Mouse (Mus musculus): Measurements from ENCODE around the gene Pecam1.
"Not testable (repeated sequence)": the region's sequence is repeated elsewhere in the genome, so short reads cannot be mapped to it uniquely, and the experiment has no call there.

Pecam1 gene

GRCm38 (mm10) chr11:106750121-106750751, at the start of gene Pecam1:
Pecam1 (minus strand) TSS chr11:106750628.
- peak; percentile 23 for DNase-seq (ENCODE audit: low spot score)

DNA sequence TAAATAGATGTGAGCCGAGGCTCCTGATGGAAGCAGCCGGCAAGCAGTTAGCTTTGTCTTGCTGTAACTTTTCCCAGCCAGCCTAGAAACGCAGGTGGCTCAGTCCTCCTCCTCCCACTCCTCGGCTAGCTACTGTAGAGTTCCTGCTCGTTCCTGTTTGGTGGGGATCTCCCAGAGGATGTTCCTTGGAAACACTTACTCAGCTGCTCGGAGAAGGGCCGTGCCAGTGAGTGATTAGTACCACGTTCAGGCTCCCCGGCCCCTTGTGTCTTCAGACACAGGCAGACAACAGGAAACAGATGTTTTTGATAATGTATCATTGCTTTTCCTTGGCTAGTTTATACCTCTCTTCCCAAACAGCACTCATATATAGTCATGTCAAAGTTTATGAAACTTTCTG, 45.3 kb upstream of the Pecam1 start:
- no peak for DNase-seq (ENCODE audit: low spot score)

- no peak for DNase-seq (ENCODE audit: low spot score)
These were observed 43.4 kb upstream of the Pecam1 start for GRCm38 (mm10) chr11:106793846-106794245.

- no peak for DNase-seq (ENCODE audit: low spot score)
These were observed 39.2 kb upstream of the Pecam1 start for GRCm38 (mm10) chr11:106789649-106790048.

DNA sequence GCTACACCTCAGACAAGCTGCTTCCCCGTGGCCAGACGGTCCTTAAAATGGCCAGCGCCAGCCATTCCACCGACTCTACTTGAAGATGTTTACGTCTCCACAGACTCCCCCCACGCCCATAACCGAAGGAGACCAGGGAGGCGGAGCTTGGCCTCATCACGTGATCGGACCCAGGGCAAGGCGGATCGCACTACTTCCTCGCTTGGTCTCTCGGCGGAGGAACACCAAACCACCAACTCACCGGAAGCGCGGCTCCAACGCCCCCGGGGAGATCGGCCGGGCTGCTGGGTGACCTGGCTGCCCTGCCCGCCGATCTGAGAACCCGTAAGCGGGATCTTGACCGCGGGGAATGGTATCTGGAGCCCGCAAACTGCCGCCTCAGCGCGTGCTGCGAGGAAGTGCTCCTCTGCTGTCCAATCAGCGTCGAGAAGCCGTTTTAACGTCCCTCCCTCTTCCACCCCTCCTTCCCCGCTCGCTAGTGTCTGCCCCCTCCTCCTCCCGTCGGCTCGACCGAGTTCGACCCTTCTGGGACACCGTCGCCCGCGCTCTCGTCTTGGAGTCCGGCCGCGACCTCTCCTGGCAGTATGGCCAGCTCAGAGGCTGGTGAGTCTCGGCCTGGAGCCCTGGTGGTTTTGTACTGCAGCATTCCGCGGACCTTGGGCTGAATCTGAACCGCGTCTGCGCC, 38.5 kb upstream of the Pecam1 start, which contains the start of the genes Ddx5 and Cep95:
Gene Ddx5 (minus strand): TSS at position 411 of the 685 bp plus-strand sequence.
Gene Cep95 (plus strand): TSS at position 478 of the 685 bp plus-strand sequence.
- no peak for DNase-seq (ENCODE audit: low spot score)

DNA sequence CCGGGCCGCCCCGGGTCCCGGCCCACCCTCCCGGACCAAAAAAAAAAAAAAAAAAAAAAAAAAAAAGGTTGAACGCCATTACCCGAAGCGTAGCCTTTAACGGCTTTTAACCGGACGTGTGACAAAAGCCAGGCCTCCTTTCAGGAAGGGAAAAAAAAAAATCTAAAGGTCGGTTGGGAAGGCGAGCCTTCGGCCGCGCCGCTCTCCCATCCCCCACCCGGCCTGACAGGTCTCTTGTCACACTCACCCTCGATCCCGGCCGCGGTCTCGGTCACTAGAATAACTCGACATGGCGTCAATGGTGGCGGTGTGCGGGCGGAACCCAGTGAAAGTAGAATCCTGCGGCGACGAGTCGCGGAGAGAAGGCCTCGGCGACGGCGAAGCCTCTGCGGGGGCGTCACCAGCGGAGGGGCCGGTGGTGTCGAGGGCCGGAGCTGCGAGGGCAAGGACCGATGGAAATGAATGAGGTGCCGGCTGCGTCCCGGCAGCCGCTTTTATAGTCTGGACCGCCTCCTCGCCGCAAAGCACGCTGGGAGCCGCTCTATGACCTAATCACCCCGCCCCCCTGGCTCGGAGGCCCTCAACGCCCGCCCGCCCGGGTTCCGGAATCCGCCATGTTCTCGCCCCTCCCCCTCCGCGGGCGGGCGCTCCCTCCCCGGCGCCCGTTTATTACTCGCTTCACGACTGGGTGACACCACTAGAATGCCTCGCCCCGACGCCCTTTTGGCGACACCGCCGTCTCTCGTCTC, 37.8 kb upstream of the Pecam1 start:
- DNase-seq (ENCODE audit: low spot score): peak; percentile 99

DNA sequence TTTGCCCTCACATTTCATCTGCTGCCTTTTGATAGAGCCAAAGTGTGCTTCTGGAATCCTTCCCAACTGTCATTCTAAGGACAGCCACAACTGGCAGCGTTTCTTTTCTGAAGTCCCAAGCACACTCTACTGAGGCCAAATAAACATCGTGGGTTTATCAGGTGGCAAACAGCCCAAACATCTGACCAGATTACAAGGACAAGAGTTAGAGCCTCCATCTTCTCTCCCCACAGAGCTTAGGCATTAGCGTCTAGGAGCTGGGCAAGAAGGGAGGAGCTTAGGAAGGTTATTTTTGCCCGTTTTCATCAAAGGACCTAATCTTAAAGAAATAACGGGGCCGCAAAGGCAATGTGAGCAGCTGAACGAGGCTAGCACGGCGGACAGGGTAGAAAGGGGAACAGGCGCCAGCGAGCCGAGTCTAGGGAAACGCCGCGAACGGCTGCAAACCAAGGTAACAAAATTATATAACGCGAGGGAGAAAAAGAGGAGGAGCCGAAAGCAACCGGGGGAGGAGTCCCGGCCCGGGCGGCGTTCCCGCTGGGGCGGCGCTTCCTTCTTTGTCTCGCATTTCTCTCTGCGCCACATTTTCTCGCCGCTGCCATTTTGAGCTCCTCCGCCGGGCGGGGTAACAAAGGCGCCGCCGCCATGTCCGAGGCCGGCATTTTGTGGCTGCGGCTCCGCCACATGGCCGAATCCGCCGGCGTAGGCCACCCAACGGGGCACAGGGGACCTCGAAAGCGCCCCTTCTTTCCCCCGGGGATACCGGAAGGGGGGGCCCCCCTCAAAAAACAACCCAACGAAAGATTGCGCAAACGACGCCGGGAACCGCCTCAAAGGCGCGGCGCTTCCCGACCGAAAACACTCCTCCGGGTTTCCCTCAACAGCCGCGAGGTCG, 37.0 kb upstream of the Pecam1 start:
- peak; percentile 85 for DNase-seq (ENCODE audit: low spot score)

- no peak for DNase-seq (ENCODE audit: low spot score)
These were observed 34.6 kb upstream of the Pecam1 start for GRCm38 (mm10) chr11:106785043-106785442.

- DNase-seq (ENCODE audit: low spot score): no peak
These were observed 34.0 kb upstream of the Pecam1 start for GRCm38 (mm10) chr11:106784476-106784875.

- DNase-seq (ENCODE audit: low spot score): no peak
These were observed 32.7 kb upstream of the Pecam1 start for GRCm38 (mm10) chr11:106782841-106783764.

DNA sequence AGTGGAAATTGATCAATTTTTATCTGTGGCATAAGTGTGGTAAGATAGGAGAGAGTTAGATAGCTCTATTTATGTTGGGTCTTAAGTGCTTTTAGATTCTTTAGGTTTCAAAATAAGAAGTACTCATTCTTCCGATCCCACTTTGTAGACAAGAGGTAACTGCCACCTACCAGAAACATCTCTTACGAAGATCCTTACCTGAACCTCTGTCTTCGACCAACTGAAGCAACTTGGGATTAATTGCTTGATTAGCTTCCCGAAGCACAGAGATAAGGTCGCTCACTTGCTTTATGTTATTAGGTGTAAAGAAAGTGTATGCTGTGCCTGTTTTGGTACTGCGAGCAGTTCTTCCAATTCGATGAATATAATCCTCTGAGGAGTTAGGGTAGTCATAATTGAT, 31.8 kb upstream of the Pecam1 start:
- not testable (repeated sequence) for DNase-seq (ENCODE audit: low spot score)

- DNase-seq (ENCODE audit: low spot score): no peak
These were observed 30.3 kb upstream of the Pecam1 start for GRCm38 (mm10) chr11:106780590-106781220.

DNA sequence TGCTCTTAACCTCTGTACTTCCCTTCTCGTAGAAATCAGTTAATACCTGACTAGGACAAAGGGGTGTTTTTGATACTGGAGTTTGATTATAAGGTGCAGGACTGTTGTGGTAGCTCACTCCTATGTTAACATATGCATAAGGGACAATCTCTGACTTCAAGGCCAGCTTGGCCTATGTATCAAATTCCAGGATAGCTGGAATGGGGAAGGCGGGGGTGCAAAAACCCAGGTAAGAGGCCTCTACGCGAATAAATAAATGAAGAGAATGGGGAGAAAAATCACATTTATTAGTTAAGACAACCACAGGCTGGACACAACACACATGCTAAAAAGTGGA, 29.6 kb upstream of the Pecam1 start:
- DNase-seq (ENCODE audit: low spot score): no peak

- peak; percentile 89 for DNase-seq (ENCODE audit: low spot score)
These were observed 29.1 kb upstream of the Pecam1 start, which contains the start of gene Polg2 for GRCm38 (mm10) chr11:106779388-106780088. Polg2 (minus strand) TSS chr11:106779537.

DNA sequence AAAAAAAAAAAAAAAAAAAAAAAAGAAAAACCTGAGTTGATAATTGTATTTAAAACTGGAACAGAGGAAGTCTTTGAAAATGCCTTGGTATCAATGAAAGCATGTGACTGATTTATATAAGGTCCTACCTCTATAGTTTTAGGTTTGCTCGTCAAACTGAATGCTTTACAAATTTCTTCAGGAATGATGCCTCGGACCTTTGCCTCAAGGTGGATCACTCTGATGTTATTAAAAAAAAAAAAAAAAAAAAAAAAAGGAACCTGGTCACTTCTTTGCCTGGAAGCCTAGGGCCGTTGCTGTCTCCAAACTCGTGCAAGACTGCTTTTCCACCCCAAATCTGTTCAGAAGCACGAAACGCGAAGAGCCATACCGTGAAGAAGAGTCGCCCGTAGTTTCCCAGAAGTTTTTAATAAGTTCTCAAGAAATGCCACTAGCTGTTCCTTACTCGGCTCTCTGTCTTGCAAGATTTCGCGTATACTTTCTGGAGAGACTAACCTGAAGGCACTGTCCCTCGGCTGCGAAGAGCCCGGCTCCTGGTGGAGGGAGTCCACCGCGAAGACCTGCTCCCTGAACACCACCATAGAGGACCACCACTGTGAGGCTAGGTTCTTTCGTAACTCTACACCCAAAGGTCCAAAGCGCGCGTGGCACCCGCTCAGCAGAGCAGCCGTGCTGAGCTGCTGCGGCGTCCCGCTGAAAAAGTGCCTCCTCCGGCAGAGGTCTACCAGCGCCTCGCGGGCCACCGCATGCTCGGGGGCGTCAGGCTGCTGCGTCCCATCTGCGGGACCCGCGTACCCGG, 28.4 kb upstream of the Pecam1 start:
- no peak for DNase-seq (ENCODE audit: low spot score)

DNA sequence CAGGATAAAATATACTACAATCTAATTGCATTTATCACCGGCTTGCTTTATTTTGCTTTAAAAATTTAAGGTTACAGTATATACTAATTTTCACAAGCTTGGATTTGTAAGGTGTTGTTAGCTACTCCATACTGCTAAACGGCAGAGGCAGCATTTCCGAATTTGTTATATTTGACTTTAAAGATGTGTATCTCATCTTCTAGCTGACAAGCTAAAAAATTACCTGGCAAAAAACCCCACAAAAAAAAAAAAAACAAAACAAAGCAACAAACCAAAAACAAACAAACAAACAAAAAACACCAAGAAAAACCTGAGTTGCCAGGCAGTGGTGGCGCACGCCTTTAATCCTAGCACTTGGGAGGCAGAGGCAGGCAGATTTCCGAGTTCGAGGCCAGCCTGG, 27.7 kb upstream of the Pecam1 start:
- no peak for DNase-seq (ENCODE audit: low spot score)

DNA sequence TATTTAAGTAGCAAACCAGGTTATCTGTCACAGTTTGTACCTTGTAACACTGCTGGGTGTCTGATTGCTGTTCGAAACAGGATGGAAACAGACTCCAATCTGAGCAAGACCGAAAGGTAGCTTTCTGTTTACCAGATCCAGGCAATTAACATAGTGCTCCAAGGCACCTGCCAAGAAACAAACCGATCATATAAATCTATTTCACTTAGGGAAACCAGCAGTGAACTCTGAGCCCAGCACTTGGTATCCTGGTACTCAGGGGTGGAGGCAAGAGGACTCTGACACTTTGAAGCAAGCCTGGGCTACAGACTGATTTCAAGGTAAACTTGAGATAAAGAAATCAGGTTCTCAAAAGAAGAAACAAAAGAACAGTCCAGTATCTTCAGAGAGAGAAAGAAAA, 27.0 kb upstream of the Pecam1 start:
- no peak for DNase-seq (ENCODE audit: low spot score)

DNA sequence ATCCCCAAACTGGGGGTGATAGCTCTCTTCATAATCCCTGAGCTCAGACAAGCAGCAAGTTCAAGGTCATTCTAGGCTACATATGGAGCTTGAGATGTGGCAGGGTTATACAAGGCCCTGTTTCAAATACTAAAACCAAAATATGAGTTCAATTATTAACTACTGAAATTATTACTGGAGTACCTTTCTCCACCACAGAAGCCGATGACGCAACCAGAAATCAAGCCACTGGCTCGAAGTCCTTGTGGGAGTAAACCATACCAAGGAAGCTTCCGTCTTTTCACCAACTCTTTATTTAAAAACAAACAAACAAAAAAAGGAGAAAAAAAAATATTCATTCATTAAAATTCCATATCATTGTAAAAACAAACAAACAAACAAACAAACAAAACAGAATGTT, 26.5 kb upstream of the Pecam1 start:
- DNase-seq (ENCODE audit: low spot score): no peak

DNA sequence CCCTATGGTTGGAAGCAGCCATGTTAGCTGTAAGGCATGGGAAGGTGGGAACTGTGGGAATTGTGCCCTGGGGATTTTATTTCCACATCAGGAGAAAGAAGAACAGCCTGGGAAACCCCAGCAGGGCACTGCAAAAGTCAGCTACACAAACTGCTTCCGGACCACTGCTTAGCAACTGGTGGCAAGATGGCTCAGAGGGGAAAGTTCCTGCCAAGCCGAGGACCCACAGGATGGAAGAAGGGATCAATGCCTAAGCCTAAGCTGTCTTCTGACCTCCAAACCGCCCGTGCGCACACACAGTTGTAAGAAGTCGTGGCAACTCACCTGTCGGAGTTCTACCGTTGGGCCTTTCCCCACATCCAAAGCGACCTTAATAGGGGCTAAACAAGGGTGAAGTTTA, 22.6 kb upstream of the Pecam1 start:
- DNase-seq (ENCODE audit: low spot score): no peak
